Mouse (Mus musculus) ES-Bruce4 (cell line): ENCODE results near the gene Vps52.

Experiments used
- CTCF ChIP-seq: IDR thresholded peaks from one replicate; pipeline ENCODE4 v1.8.1; 2011; ENCODE audit warnings: low read depth, low read length
- EP300 ChIP-seq: IDR thresholded peaks from 2 replicates; pipeline ENCODE4 v1.6.1; 2011; ENCODE audit warnings: low read depth, low read length; ENCODE audit not compliant: insufficient read depth
- POLR2A ChIP-seq: IDR thresholded peaks from one replicate; pipeline ENCODE4 v1.8.1; 2011; ENCODE audit warnings: low read length; ENCODE audit not compliant: insufficient read depth

DNA sequence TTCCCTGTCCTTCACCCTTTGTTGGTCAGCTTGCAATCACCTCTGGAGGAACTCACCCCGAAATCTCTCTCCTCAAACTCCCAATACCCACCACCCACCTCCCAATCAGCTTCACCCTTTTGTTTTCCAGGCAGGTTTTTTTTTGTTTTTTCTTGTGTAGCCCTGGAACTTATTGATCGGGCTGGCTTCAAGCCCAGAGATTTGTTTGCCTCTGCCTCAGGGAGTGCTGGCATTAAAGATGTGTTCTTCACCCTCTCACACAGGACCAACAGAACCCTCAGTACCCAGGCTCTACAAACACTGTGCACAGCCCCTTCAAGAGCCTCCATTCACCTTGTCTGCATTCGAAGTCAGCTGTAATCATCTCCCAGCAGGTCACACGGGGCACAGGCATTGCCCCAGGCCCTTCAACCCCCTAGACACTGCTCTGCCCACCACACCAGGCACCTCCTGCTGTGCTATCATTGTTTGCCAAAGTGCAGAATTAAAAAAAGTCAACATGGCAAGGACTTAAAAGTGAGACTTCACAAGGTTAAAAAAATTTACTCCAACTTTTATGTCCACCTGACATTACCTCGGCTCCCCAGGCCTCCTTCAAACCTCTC is 1.5 kb upstream of the Vps52 start:
- TF ChIP-seq CTCF (no peak), EP300 (no peak), POLR2A (no peak)
